Mouse (Mus musculus) gastrocnemius, postnatal 14 days (tissue): ENCODE data around the gene P2ry14. TPM values are rescaled to one million over a fixed set of nuclear protein-coding genes. Genes with fewer than 3 reads are reported as not detected.
"Not testable (repeated sequence)": the region's sequence is repeated elsewhere in the genome, so short reads cannot be mapped to it uniquely, and the experiment has no call there.

Experiments used
- DNase-seq: peaks from one replicate; pipeline ENCODE4 v3.0.0; 2021; ENCODE audit warnings: mixed read lengths
- intact Hi-C: fragments of 180-260 bp; cut with DNase I; formaldehyde crosslinking; loops from one replicate; pipeline ENCODE4 v1.15.1; 2025; ENCODE audit warnings: low total_unique reads
- total RNA-seq, 2 experiments: library from RNA; stranded (reverse); gene quantifications; 2 replicates each; pipeline ENCODE4 v1.2.3; 2021

The P2ry14 gene
- total RNA-seq, 2 experiments from 2014 or later, result 2.8 to 3.1 TPM

- no peak for DNase-seq
- intact Hi-C loops, result no loop called here
Observed at GRCm38 (mm10) chr3:59113973-59114517, 39.4 kb downstream of the P2ry14 start.

GRCm38 (mm10) chr3:59113291-59113690, 40.1 kb downstream of the P2ry14 start:
- DNase-seq, intact Hi-C loops: not testable (repeated sequence)

- intact Hi-C loops, result no loop called here
- DNase-seq, result no peak
Observed at GRCm38 (mm10) chr3:59111944-59112343, 41.5 kb downstream of the P2ry14 start.

GRCm38 (mm10) chr3:59109834-59110233, 43.6 kb downstream of the P2ry14 start:
- intact Hi-C loops, DNase-seq: not testable (repeated sequence)

- intact Hi-C loops, result no loop called here
Observed at GRCm38 (mm10) chr3:59107439-59107838, 46.0 kb downstream of the P2ry14 start.

GRCm38 (mm10) chr3:59104462-59104861, 49.0 kb downstream of the P2ry14 start:
- intact Hi-C loops, result no loop called here
- DNase-seq, result no peak

More at GRCm38 (mm10) chr3:59107439-59107838, 46.0 kb downstream of the P2ry14 start:
- no peak for DNase-seq

GRCm38 (mm10) chr3:59102146-59102545, 51.3 kb downstream of the P2ry14 start:
- intact Hi-C loops, result no loop called here
- DNase-seq, result no peak

- no peak for DNase-seq
- intact Hi-C loops, result no loop called here
Observed at GRCm38 (mm10) chr3:59101218-59101986, 52.0 kb downstream of the P2ry14 start, which contains the start of gene Gpr171. Gene Gpr171 (minus strand): TSS chr3:59101821.

- intact Hi-C loops, result no loop called here
- no peak for DNase-seq
Observed at GRCm38 (mm10) chr3:59098540-59098939, 54.9 kb downstream of the P2ry14 start.

- intact Hi-C loops, result no loop called here
- DNase-seq, result no peak
Observed at GRCm38 (mm10) chr3:59097421-59097820, 56.0 kb downstream of the P2ry14 start.

GRCm38 (mm10) chr3:59092702-59093101, 60.7 kb downstream of the P2ry14 start:
- intact Hi-C loops, result no loop called here

GRCm38 (mm10) chr3:59080919-59081318, 72.5 kb downstream of the P2ry14 start:
- intact Hi-C loops, result no loop called here
- no peak for DNase-seq

More at GRCm38 (mm10) chr3:59092702-59093101, 60.7 kb downstream of the P2ry14 start:
- DNase-seq, result no peak

- intact Hi-C loops, result no loop called here
- no peak for DNase-seq
Observed at GRCm38 (mm10) chr3:59080293-59080916, 73.0 kb downstream of the P2ry14 start.

GRCm38 (mm10) chr3:59079327-59079726, 74.1 kb downstream of the P2ry14 start:
- intact Hi-C loops, result no loop called here
- DNase-seq, result peak; percentile 16

GRCm38 (mm10) chr3:59078585-59078984, 74.8 kb downstream of the P2ry14 start:
- no peak for DNase-seq
- intact Hi-C loops, result no loop called here

- intact Hi-C loops, result no loop called here
- no peak for DNase-seq
Observed at GRCm38 (mm10) chr3:59077278-59077677, 76.1 kb downstream of the P2ry14 start.

GRCm38 (mm10) chr3:59069071-59069470, 84.3 kb downstream of the P2ry14 start:
- DNase-seq, intact Hi-C loops: not testable (repeated sequence)

GRCm38 (mm10) chr3:59066558-59067294, 86.7 kb downstream of the P2ry14 start:
- DNase-seq, result no peak
- intact Hi-C loops, result no loop called here

GRCm38 (mm10) chr3:59065937-59066336, 87.5 kb downstream of the P2ry14 start:
- no peak for DNase-seq
- intact Hi-C loops, result no loop called here
